Mouse (Mus musculus) heart, embryonic 15.5 days (tissue): ENCODE measurements at regions not wholly inside any gene's neighbourhood (a gene's known extent, or its start where the extent isn't known, plus 50 kb on each side); places are given as distances from the start of the nearest gene placed in this dataset.

ENCODE experiments used
- ATAC-seq: fragments of 200-750 bp; cut with Nextera tagmentation; replicated peaks from 2 replicates; pipeline ENCODE4 v1.8.0; 2017; ENCODE audit warnings: low read depth, moderate TSS enrichment; ENCODE audit not compliant: insufficient number of reproducible peaks, insufficient read depth, low FRiP score
- H3K27ac ChIP-seq: fragments of 300-500 bp; sonication (generic); 2 replicates; pipeline ENCODE4 v1.5.1; 2015; ENCODE audit warnings: mild to moderate bottlenecking, inconsistent platforms
- H3K27me3 ChIP-seq: fragments of 300-500 bp; sonication (generic); 2 replicates; pipeline ENCODE4 v1.6.1; 2015; ENCODE audit warnings: inconsistent platforms
- H3K36me3 ChIP-seq: fragments of 300-500 bp; sonication (generic); 2 replicates; pipeline ENCODE4 v1.6.1; 2015; ENCODE audit warnings: mild to moderate bottlenecking, inconsistent platforms
- H3K4me1 ChIP-seq: fragments of 300-500 bp; sonication (generic); replicated peaks from 2 replicates; pipeline ENCODE4 v1.6.1; 2015; ENCODE audit warnings: inconsistent platforms
- H3K4me2 ChIP-seq: fragments of 300-500 bp; sonication (generic); 2 replicates; pipeline ENCODE4 v1.6.1; 2015; ENCODE audit warnings: inconsistent platforms, mild to moderate bottlenecking, moderate library complexity
- H3K4me3 ChIP-seq: fragments of 300-500 bp; sonication (generic); 2 replicates; pipeline ENCODE4 v1.5.1; 2015; ENCODE audit warnings: mild to moderate bottlenecking, inconsistent platforms
- H3K9ac ChIP-seq: fragments of 300-500 bp; sonication (generic); 2 replicates; pipeline ENCODE4 v1.6.1; 2015; ENCODE audit warnings: mild to moderate bottlenecking, inconsistent platforms
- H3K9me3 ChIP-seq: fragments of 300-500 bp; sonication (generic); replicated peaks from 2 replicates; pipeline ENCODE4 v1.6.1; 2016; ENCODE audit warnings: inconsistent platforms
- WGBS: fragments of 180-500 bp; shearing (Covaris S2); methylation state at CpG from one replicate; pipeline ENCODE4 v1.1.7; 2015; ENCODE audit warnings: mixed read lengths; 5-methylcytosine and 5-hydroxymethylcytosine counted together

GRCm38 (mm10) chr1:118776594-118777441 is 149.1 kb downstream of the Tfcp2l1 start:
- no peaks in the 10 kb centered on the region for H3K9me3 ChIP-seq
- H3K9ac ChIP-seq = no peak overlapping the region
- ATAC-seq = no peak

More at GRCm38 (mm10) chr1:118776594-118777441, 149.1 kb downstream of the Tfcp2l1 start:
- H3K4me3 ChIP-seq = no peak overlapping the region
- H3K27me3 ChIP-seq = peaks cover 5% of the 10 kb centered on the region; the same call in 1 of the 2 replicates
- no peaks in the 10 kb centered on the region for H3K36me3 ChIP-seq
- WGBS = 38% methylated on average over 10 of the region's 10 CpGs
- no peaks in the 10 kb centered on the region for H3K4me1 ChIP-seq
- no peak overlapping the region for H3K4me2 ChIP-seq
- H3K27ac ChIP-seq = no peak overlapping the region
